Mouse (Mus musculus) G1E (cell line): ENCODE measurements around the gene Cers2.

Source experiments
- CTCF ChIP-seq: IDR thresholded peaks from 2 replicates; pipeline ENCODE4 v1.5.1; 2012; ENCODE audit warnings: low read depth, low read length, inconsistent platforms, mixed read lengths
- GATA1 ChIP-seq: IDR thresholded peaks from 2 replicates; pipeline ENCODE4 v1.6.1; 2012; ENCODE audit warnings: borderline replicate concordance, low read length, inconsistent platforms, mixed read lengths
- POLR2AphosphoS5 ChIP-seq: IDR thresholded peaks from 2 replicates; pipeline ENCODE4 v1.6.1; 2012; ENCODE audit warnings: low read depth, low read length, inconsistent platforms; ENCODE audit not compliant: insufficient replicate concordance

GRCm38 (mm10) chr3:95298018-95298417, 16.6 kb upstream of the Cers2 start:
- TF ChIP-seq CTCF (no peak), GATA1 (no peak), POLR2AphosphoS5 (no peak)
